Mouse (Mus musculus) kidney, adult 11 months (tissue): Measurements from ENCODE around the gene Ssbp3.
A peak's percentile ranks its signal among the peaks of the same experiment; 100 is the strongest.

Source experiments
- DNase-seq: peaks from one replicate; pipeline ENCODE4 v3.0.0; 2022

Gene Ssbp3

DNA sequence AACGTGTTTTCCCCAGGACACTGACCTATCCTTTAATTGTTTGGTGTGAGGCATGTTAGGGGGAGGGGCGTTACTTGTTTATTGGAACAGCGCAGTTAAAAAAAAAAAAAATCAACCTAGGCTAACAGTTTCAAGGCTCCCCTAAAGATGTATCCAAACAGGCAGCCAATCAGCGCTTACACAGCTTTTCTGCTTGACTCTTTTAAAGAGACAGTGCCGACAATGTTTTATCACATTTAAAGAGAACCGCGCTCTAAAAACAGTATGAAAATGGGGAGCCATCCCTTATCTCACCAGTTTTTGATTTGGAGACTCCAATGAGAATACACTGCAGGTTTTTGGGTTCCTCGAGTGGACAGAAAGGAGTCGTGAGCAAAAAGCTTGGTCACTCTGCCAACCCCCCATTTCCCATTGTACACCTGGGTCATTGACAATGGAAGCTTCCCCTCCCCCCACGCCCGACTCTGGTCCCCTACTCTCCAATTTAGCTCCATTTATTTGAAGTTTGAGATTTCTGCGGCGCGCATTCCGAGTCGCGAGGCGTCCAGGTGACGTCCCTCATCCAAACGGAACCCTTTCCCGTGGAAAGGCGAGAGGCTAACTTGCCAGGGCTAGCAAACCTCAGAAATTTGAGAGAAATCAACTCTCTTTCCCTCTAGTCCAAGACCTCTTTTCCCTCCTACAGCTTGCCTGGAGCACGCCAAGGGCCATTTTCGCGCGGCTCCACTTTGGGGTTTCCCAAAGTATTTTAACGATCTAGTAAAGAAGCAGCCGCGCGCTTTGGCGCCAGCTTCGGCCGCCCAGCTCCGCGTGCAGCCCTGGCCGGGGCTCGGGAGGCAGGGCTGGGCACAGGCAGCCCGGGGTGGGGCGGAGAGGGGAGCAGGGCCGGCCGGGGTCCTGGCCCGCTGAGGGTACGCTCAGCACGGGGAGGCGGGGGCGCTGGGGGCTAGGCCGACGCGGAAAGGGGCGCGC is at the start of gene Ssbp3:
Gene Ssbp3, plus strand, starts transcription at position 501 of the 972 bp plus-strand sequence.
- peak; percentile 87 for DNase-seq

DNA sequence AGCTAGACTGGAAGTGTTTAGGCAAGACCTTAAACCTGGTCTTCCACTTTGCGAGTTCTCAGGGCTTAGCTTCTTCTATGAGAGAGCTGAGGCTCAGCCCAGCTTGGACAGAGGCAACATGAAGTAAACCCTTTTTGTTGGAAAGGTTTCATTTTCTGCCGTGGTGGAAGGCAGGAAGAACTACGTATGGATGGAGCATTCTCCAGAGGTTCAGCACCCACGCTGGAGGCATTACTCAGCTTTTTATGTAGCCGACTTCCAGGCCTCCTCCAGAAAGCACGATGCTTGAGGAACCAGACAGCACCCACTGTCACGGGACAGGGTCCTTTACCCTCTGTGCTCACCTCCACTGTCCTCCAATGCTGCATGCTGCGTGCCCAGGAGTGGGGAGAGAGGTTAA is 48.6 kb upstream of the Ssbp3 start:
- no peak for DNase-seq

DNA sequence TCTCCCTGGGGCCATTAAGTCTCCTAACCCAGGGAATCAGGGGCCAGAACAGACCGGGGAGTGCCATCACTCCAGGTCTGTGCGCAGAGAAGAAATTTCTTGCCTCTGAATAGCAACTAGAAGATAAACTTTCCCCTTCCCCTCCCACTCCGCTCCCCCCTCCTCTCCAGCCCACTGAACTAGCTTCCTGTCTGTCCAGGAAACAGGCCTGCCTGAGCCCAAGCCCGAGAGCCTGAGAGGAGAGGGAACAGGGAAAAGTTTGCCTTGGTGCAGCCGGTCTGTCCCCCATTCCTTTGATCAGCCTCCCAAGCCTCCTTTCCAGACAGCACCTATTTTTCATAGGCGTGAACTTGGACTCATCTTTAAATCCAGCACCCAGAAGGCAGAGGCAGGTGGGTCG is 48.2 kb upstream of the Ssbp3 start:
- no peak for DNase-seq

DNA sequence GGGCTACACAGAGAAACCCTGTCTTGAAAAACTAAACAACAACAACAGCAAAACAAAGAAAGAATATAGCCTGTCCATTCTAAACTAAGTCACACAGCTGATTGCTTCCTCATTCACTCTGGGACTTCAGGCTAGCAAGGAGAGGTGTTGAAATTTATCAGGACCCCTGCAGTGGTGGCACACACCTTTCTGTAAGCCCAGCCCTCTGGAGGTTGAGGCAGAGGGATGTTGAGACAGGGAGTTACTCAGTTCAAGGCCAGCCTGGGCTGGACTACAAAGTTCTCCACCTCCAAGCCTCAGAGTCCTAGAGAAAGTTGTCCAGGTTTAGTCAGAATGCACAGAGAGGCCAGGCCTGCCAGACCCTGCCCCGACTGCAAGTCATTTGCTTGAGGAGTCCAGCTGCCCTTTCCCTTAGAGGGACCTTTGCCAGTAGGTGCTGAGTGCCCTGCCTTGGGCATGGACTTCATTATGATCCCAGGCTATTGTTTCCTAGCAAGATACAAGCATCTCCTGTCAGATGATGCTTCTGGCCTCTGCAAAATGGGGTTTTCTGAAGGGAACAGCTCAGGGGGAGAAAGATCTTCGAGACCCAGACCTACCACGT is 47.6 kb upstream of the Ssbp3 start:
- DNase-seq = no peak

DNA sequence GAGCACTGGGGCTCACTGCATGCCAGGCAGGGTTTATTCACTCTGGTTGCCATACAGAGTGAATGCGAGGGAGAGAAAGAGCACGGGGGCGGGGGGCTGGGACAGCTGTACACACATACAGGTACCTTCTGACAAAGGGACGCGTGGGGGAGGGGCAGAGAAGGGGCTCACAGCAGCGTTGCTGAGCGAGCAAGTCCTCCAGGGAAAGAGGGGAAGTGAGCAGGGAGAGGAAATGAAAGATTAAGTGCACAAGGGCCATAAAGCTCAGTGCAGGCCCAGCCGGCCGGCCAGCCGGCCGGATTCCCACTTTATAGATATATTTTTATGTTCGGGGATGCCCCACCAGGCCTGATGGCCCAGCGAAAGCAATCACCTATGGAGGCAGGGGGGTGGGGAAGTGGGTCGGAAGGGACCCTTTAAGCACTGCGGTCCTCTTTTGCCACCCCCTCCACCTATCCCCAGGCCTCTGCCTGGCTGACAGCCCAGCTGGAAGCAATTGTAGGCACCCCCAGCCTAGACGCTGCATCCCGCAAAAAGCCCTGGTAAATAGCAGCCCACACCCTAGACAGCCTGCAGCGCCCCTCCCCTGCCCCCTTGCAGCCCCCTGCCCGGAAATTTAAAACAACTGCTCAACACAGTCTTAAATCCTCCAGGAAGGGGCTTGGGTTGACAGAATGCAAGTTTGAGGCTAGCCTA is 44.9 kb upstream of the Ssbp3 start:
- no peak for DNase-seq

DNA sequence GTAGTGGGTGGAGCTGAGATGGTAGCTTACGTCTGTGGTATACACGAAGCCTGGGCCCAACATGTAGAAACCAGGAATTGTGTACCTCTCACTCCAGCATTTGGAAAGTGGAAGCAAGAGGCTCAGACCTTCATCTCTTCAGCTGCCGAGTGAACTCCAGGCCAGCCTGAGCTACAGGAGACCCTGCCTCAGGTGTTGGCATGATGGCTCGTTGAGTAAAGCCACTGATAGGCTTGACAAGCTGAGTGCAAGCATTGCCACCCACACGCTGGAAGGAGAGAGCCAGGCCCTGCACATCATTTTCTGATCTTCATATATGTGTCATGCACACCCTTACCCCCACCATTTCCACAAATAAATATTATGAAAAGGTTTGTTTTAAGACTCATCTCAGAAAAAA is 44.1 kb upstream of the Ssbp3 start:
- no peak for DNase-seq

DNA sequence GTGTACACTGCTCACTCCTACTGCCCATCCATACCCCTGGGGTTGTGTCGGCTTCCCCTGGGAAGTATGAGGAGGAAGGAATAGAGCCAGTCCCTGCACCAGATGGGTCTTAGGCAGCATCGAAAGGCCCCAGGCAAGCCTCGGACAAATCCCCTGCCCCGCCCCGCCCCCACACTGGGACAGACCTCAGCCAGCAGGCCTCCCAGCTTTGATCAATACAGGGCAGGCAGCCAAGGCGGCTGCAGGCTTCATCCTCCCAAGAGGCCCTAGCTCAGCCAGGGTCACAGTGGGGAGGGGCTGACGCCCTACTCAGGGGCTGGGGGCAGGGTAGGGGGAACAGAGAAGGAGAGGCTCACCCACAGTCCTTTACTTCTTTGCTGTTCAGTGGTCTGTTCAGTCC is 43.7 kb upstream of the Ssbp3 start:
- no peak for DNase-seq

DNA sequence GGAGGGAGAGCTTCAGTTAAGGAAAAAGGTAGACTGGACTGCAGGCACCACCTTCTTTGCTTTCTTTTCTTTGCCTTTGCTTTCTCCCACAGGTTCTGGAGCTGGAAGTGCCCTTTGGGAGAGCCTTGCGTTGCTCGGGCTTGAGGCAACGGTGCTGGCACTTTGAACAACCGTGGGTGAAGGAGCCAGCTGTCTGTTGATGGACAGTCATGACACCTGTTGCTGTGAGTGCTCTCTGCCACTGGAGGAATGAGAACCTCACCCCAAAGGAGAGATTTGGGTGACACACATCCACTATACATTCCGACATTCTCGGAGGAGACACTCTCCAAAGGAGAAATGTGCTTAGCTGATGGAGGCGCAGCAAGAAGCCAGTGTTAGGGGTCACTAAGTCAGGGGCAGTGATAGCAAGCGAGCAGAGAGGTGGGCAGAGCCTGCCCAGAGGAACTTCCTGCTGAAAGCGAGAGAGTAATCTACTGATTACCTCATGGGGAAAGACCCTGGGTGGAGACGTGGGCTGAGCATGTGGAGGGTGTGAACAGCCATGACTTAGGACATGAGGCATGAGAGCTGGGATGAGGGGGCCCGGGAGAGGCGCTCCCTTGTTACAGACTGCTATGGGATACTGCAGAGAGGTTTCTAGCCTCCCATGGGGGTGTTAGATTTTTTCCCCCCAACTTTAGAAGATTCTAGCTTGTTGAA is 41.6 kb upstream of the Ssbp3 start:
- DNase-seq = no peak

DNA sequence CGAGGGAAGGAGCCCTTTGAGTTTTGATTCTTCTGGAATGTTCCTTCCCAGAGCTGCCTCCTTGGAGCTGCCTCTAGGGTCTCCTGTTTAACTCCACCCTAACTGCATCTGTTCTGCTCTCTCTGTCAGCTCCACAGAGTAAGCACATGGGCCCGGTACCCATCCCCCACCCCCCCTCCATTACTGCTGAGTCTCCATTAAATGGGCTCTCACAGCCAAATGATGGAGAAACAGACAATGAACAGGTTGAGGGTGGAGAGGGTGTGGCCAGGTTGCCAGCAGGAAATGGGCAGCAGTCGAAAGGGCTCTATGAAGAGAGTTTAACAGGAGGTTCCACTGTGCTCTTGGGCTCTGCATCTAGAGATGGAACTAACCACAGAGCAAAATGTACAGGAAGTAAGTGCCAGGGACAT is 41.0 kb upstream of the Ssbp3 start:
- no peak for DNase-seq

DNA sequence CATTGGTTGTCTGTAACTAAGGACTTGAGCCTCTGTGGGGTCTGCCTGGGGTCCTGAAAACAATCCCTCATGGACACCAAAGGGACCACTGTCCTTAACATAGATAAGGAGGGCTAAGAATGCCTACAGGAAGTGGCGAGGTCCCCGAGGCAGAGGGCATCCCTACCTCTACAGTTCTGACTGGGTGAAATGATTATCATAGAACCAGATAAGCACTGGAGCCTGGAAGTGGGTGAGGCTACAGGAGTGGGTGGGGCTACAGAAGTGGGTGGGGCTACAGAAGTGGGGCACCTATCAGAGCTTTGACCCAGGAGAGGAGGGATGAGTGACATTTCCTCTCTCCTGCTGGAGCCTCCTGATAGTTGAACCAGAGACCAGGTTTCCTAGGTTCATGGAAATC is 39.9 kb upstream of the Ssbp3 start:
- no peak for DNase-seq

DNA sequence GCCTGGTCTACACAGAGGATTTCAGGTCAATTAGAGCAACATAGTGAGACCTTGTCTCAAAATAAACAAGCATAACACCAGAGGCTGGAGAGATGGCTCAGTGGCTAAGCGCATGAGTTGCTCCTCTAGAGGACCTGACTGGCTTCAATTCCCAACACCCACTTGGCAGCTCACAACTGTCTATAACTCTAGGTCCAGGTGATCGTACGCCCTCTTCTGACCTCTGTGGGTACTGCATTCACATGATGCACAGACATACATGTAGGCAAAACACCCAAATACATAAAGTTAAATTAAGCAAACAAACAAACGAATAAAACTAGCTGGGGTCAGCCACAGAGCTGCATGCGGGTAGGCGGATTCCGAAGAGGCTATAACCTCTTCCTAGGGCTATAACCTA is 36.0 kb upstream of the Ssbp3 start:
- DNase-seq = no peak

DNA sequence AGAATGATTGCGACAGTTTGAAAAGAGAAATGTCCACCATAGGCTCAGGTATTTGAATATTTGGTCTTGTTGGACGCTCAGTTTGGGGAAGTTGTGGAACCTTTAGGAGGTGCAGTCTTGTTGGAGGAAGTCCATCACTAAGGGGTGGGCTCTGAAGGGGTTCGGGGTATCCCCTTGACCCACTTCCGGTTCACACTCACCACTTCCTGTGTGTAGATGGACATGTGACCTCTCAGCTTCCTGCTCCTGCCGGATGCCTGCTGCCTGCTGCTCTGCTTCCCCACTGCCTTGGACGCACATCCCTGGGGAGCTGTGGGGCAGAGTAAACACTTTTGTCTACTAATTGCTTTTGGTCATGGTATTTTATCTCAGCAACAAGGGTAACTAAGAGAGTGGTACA is 29.4 kb upstream of the Ssbp3 start:
- no peak for DNase-seq

DNA sequence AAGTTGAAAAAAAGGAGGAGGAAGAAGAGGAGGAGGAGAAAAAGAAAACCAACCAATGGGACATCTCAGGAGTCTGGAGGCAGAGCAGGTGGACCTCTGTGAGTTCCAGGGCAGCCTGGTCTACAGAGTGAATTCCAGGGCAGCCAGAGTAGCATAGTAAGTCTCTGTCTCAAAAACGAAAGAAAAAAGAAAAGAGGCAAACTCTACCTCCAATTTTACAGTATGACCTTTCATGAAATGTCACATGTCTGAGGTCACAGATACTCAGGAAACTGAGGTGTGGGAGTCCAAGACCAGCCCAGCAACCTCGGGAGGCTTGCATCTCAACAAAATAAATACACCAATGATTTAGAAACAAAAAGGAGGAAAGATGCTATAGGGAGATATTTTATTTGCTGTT is 27.4 kb upstream of the Ssbp3 start:
- no peak for DNase-seq

DNA sequence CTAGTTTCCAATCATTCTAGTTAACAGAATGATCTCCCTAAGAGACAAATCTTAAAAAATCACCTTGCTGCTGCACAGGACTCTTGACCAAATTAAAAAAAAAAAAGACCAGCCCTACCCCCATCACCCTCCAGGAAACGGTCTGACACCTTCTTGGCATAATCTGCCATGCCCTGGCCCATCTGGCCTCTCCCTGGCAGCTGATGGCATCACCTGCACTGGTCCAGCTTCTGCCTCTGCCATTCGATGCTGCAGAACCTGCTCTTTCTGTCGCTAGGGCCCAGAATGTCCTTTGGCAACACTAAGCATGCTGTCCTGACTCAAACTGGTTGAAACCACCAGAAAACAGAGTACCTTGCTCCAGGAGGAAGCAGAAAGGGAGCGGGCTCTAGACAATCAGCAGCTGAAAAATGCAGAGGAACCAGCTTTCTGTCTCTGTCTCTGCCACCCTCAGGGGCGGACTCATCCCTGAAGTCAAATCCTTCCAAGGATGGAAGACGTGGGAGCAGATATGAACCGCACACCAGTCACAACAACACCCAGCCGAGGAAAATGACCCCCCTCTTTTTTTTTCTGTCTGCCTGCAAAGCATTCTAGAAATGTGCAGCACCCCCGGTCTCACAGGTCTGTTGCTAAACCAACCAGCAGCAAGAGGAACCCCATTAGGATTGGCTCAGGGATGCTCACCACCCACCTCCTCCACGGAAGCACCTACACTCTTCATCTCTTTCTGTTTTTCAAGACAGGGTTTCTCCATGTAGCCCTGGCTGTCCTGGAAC is 24.0 kb upstream of the Ssbp3 start:
- DNase-seq = peak; percentile 18

DNA sequence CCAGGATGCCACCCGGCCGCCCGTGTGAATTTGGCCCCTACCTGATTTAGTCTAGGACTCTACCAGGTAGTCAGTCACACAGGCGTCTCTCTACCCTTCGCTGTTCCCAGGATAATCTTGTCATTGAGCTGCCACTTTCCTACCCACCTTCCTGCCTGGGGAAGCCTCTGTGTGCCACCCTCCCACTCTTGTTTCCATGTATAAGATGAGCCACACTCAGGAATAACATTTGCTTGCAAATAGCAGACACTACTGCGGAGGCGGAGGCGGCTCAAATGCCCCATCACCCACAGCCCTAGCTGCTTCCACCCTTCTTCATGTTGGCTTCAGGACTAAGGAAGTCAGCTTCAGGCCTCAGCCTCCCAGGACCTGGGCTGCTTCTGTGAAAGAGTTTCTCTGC is 14.4 kb upstream of the Ssbp3 start:
- no peak for DNase-seq

DNA sequence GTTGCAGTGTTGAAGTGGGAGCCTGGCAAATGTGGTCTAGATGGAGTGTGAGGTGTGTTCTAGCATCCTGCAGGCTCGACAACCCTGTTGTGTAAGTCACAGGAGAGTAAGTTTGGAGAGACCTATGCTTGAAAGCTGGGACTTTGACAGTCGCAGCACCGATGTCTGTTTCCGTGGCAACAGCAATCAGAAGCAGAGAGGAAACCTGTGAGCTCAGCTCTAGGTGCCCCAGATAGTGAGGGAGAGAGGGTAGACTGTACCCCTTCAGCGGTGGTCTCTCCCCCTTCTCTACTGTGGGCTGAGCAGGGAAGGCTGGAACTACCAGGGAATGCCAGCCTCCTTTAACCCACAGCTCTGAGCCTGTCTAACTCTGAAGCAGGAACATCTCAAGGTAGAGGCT is 11.6 kb upstream of the Ssbp3 start:
- DNase-seq = no peak

DNA sequence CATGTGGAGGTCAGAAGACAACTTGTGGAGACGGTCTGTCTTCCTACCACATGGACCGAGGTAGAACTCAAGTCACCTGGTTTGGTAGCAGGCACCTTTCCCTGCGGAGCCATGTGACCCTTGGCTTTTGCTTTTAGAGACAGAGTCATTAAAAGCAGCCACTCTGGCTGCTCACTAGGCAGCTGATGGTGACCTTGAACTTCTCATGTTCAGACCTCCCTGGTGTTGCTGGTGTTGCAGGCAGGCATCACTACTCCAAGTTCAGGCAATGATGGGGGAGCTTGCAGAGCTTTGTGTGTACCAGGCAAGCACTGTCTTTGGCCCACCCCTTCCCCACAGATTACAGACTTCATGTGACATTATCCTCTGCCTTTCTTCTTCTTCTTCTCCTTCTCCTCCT is 11.0 kb upstream of the Ssbp3 start:
- DNase-seq = no peak

DNA sequence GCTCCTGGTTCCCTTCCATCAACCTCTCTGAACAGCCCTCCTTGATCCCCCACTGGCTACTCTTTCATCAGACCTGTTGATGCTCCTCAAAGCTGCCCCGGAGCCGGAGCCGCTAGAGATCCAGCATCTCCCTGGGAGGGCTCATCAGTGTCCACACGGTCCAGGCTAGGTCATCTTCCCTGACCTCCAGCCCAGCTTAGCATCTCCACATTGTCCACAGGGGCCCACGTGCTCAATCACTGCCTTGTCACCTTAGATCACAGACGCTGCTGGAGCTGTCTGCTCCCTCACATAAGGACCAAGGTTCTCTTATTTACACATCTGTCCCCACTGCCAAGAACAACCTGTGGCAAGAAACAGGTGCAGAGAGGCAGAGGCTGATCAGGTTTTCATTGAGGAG is 9.8 kb upstream of the Ssbp3 start:
- DNase-seq = no peak

DNA sequence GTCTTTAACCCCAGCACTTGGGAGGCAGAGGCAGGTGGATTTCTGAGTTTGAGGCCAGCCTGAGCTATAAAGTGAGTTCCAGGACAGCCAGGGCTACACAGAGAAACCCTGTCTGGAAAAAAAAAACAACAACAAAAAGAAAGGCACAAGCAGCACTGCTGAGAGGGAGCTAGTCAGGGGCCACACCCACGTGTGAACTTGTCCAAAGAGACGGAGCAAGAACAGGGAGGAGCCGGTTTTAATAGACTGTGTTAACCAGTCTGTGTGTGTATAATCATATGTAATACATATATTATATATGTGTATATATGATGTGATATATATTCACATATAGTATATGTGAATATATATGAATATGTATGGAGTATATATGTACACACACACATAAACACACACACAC is 8.9 kb upstream of the Ssbp3 start:
- DNase-seq = no peak

DNA sequence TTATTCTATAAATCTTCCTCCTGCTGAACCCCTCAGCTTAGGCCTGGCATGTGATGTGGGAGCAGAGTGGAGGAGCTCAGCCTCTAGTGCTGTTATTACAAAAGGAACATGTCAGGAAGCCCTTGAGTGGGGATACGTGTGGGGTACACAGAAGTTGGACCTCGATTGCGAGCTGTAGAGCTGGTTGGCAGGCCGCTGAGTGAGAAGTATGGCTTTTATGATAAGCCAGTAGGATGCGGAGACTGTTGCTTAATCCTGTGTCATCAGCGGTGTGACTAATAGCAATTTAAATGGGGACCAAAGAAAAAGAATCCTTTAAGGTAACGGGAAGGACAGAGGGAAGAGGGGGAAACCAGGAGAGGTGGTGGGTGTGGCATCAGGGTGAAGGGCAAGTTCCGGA is 8.3 kb upstream of the Ssbp3 start:
- no peak for DNase-seq

DNA sequence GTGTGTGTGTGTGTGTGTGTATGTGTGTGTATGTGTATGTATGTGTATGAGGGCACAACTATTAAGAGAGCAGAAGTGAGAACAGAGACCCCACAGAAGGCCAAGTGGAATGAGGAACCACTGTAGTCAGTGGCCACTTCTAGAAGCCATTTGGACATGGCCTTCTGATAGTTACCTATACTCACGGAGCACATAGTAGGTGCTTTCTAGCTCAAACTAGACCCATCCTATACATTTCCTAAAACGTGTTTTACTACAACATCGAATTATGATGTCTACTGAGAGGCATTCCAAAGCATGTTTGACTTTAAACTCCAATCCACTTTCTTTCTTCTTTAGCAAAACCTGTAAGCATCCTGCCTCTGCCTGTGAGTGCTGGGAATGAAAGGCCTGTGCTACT is 4.6 kb upstream of the Ssbp3 start:
- no peak for DNase-seq

DNA sequence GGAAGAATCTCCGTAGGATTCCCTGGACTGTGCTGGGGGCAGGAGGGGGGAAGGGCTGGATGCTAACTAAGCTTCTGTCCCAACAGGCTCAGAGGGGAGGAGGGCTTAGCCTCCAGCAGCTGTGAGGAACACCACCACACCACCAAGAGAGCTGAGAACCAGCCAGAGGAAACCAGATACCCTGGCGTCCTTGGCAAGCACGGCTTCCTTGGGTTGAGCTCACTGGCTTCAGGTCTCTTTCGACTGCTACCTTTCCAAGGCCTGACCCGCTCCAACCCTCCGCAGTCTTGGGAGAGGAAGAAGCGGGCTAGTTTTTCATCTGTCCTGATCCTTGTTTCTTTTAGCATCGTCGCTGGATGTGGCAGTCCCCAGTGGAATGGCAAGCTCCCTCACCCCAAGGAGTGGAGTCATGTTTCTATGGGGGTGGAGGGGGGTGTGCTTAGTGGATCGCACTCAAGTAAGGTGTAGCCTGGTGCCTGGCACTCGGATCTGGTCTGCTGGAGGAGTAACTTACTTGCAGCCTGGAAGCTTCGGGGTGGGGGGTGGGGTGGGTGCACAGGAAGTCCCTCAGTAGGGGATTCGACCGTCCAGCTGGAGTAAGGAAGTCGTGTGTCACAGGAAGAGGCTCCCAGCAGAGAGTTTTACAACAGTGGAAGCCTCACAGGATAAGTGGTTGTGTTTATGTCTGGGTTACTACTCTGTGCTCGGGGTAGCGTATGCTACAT is 2.6 kb upstream of the Ssbp3 start:
- DNase-seq = peak; percentile 30
